Mouse (Mus musculus) kidney, adult 2 months (tissue): ENCODE measurements at regions not wholly inside any gene's neighbourhood (a gene's known extent, or its start where the extent isn't known, plus 50 kb on each side); places are given as distances from the start of the nearest gene placed in this dataset.

Experiments
- CTCF ChIP-seq: fragments of 200-500 bp; conservative IDR thresholded peaks from 2 replicates; pipeline ENCODE4 v1.5.1; 2011; ENCODE audit warnings: low read depth, mild to moderate bottlenecking, control low read depth, low read length, moderate library complexity, mixed read lengths; ENCODE audit not compliant: insufficient read depth, insufficient read length
- POLR2A ChIP-seq: fragments of 200-500 bp; IDR thresholded peaks from one replicate; pipeline ENCODE4 v1.6.1; 2011; ENCODE audit warnings: low read depth, low read length, control low read depth

DNA sequence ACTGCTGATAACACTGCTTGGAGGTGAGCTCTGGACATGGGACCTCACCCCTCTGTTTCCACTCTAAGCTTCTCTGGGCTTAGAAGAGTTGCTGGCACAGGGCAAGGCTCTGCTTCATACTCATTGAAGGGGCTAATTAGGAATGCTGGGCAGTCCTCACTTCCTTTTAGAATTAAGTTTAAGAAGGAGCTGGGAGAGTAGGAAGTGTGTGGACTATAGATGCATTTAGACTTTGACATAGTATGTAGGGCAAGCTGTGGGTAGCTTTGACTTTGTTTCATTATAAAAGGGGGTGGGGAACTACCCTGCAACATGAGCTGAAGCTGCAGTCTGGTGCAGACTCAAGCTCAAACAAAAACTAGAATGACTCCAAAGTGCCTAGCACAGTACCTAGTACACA lies 378.5 kb downstream of the Sox11 start:
- TF ChIP-seq CTCF = no peak
- no peak for TF ChIP-seq POLR2A
